Mouse (Mus musculus): ENCODE data around the gene Amh. TPM values are rescaled to one million over a fixed set of nuclear protein-coding genes. Genes with fewer than 3 reads are reported as not detected.

The Amh gene
- total and polyA plus RNA-seq, 3 experiments = 0.27 to 1.8 (median 1.6) TPM

DNA sequence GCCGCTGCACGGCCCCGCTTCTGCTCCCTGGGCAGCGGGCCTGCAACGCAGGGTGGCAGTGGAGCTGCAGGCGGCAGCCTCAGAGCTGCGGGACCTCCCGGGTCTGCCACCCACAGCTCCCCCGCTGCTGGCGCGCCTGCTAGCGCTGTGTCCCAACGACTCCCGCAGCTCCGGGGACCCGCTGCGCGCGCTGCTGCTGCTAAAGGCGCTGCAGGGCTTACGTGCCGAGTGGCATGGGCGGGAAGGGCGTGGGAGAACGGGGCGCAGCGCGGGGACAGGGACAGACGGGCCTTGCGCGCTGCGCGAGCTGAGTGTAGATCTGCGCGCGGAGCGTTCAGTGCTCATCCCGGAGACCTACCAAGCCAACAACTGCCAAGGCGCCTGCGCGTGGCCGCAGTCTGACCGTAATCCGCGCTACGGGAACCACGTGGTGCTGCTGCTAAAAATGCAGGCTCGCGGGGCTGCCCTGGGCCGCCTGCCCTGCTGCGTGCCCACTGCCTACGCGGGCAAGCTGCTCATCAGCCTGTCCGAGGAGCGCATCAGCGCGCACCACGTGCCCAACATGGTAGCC, 2.1 kb downstream of the Amh start:
- peak overlapping the region; percentile 23; the same call in 1 of the 2 replicates for H3K4me3 ChIP-seq (ENCODE audit: low read depth, low read length)
- ATAC-seq (ENCODE audit: extremely low read depth, insufficient number of reproducible peaks, low FRiP score, poor library complexity, severe bottlenecking) (no peak), DNase-seq (ENCODE audit: low spot score) (no peak)
- peaks cover 14% of the 10 kb centered on the region for H3K9me3 ChIP-seq (replicated peaks)
- peaks cover 26% of the 10 kb centered on the region; the same call in 1 of the 2 replicates for H3K27me3 ChIP-seq (ENCODE audit: insufficient read depth, low read length)
- peaks cover 61% of the 10 kb centered on the region for H3K36me3 ChIP-seq (replicated peaks)
- no peak for TF ChIP-seq CTCF (IDR thresholded peaks at IDR 0.05; ENCODE audit: low read depth, low read length)
- no peak for TF ChIP-seq TAL1 (conservative IDR thresholded peaks at IDR 0.05; ENCODE audit: low read depth, low read length)
- TF ChIP-seq GATA1 (IDR thresholded peaks at IDR 0.05; ENCODE audit: borderline replicate concordance, low read length) = no peak
- no peak for TF ChIP-seq POLR2AphosphoS5 (IDR thresholded peaks at IDR 0.05; ENCODE audit: insufficient replicate concordance, low read depth, low read length)
- no peak for TF ChIP-seq GATA2 (IDR thresholded peaks at IDR 0.05; ENCODE audit: borderline replicate concordance, low read depth, low read length)
- H3K4me1 ChIP-seq (ENCODE audit: insufficient read depth, low read depth, low read length) = peaks cover 61% of the 10 kb centered on the region

DNA sequence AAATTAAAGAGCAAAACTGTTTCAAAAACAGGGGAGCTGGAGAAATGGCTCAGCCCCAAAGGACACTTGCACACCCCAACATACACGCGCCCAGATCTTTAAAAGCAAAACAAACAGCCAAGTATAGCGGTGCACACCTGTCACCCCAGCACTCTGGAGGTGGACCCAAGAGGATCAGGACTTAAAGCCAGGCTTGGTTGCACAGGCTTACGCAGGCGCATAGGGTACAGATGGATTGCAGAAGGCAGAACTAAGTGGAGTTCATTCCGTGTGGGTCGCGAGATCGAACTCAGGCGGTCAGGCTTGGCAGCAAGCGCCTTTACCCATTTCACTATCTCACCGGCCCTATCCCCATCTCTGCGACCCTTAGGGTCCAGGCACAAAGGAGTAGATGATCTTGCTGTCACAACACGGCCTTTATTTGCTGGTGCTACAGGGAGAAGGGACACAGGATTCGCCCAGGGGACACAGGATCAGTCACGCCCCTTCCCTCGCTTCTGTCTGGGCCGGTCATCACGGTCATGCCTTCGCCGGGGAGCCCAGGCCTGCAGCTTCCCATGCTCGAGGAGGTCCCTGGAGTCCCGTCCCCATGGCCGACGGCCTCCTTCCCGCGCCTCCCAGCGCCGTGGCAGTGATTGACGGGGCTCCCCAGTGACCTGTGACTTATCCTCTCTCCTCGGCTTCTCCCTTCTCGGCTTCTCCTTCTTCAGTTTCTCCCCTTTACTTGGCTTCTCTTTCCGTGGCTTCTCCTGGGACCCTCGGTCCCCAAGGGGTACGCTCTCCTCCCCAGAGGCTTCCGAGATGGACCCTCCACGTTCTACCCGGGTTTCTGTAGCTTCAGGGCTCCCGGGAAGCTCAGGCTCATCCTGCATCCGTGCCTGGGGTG, 3.3 kb downstream of the Amh start:
- peaks cover 34% of the 10 kb centered on the region for H3K27me3 ChIP-seq (ENCODE audit: insufficient read depth, low read length)
- no peak for DNase-seq (ENCODE audit: low spot score)
- peaks cover 16% of the 10 kb centered on the region for H3K9me3 ChIP-seq (replicated peaks)
- H3K4me3 ChIP-seq (ENCODE audit: low read depth, low read length) = no peak overlapping the region
- peaks cover 49% of the 10 kb centered on the region for H3K36me3 ChIP-seq (replicated peaks)
- ATAC-seq (ENCODE audit: extremely low read depth, insufficient number of reproducible peaks, low FRiP score, poor library complexity, severe bottlenecking) = no peak
- TF ChIP-seq POLR2AphosphoS5 (IDR thresholded peaks at IDR 0.05; ENCODE audit: insufficient replicate concordance, low read depth, low read length) (no peak), GATA1 (IDR thresholded peaks at IDR 0.05; ENCODE audit: borderline replicate concordance, low read length) (no peak), GATA2 (IDR thresholded peaks at IDR 0.05; ENCODE audit: borderline replicate concordance, low read depth, low read length) (no peak), CTCF (IDR thresholded peaks at IDR 0.05; ENCODE audit: low read depth, low read length) (no peak), TAL1 (conservative IDR thresholded peaks at IDR 0.05; ENCODE audit: low read depth, low read length) (no peak)
- H3K4me1 ChIP-seq (ENCODE audit: insufficient read depth, low read depth, low read length) = peaks cover 49% of the 10 kb centered on the region

DNA sequence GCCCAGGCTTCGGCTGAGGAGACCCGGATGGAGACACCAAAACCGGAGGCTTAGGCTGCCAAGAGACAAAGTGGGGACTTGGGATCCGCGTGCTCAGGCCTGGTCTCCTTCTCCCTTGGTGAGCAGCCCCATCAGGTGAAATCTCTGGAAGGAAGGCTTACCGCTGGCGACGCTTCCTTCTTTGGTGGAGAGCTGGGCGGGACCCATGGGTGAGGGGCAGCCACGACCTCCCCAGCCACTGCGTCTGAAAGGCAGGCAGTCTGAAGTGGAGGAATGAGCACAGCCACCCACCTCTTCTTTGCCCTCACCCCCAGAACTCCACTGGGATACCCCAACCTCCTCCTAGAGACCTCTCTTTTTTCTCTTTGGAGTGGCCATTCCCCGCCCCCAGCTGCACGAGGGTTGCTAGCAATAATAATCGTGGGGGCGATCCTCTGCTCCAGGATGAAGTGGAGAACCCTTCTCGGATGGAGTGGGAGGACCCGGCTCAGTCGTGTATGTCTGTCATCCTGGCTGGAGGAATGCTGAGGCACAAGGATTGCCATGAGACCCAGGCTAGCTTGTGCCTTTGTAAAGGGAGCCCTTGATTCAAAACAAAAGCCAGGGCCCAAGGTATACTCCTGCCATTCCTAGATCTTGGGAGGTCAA, 4.1 kb downstream of the Amh start:
- peaks cover 43% of the 10 kb centered on the region for H3K4me1 ChIP-seq (ENCODE audit: insufficient read depth, low read depth, low read length)
- no peak overlapping the region for H3K4me3 ChIP-seq (ENCODE audit: low read depth, low read length)
- peaks cover 19% of the 10 kb centered on the region for H3K9me3 ChIP-seq (replicated peaks)
- peaks cover 41% of the 10 kb centered on the region for H3K36me3 ChIP-seq (replicated peaks)
- no peak for DNase-seq (ENCODE audit: low spot score)
- ATAC-seq (ENCODE audit: extremely low read depth, insufficient number of reproducible peaks, low FRiP score, poor library complexity, severe bottlenecking) = no peak
- H3K27me3 ChIP-seq (ENCODE audit: insufficient read depth, low read length) = peaks cover 38% of the 10 kb centered on the region
- TF ChIP-seq TAL1 (conservative IDR thresholded peaks at IDR 0.05; ENCODE audit: low read depth, low read length) (no peak), GATA1 (IDR thresholded peaks at IDR 0.05; ENCODE audit: borderline replicate concordance, low read length) (no peak), GATA2 (IDR thresholded peaks at IDR 0.05; ENCODE audit: borderline replicate concordance, low read depth, low read length) (no peak), CTCF (IDR thresholded peaks at IDR 0.05; ENCODE audit: low read depth, low read length) (no peak), POLR2AphosphoS5 (IDR thresholded peaks at IDR 0.05; ENCODE audit: insufficient replicate concordance, low read depth, low read length) (no peak)

DNA sequence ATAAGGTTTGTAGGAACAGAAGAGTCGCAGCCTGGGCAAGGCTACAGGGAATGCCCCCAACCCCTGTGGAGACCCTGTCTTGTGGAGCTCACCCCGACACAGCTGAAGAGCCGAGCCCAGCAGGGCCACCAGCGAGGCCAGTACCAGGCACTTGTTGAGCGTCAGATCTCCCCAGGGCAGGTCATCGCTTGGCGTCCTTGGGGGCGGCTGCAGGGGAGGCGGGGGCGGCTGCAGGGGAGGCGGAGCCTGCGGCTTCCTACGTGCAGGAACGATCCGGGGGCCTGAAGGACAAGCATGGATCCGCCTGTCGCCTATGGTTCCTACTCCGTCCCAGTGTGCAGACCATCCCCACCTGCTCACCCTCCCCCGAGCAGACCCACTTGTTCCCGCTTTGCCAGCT, 5.0 kb downstream of the Amh start:
- peak overlapping the region; percentile 55; the same call in 1 of the 2 replicates for H3K4me3 ChIP-seq (ENCODE audit: low read depth, low read length)
- H3K36me3 ChIP-seq (replicated peaks) = peaks cover 31% of the 10 kb centered on the region
- DNase-seq (ENCODE audit: low spot score) (no peak), ATAC-seq (ENCODE audit: extremely low read depth, insufficient number of reproducible peaks, low FRiP score, poor library complexity, severe bottlenecking) (no peak)
- peaks cover 40% of the 10 kb centered on the region for H3K4me1 ChIP-seq (ENCODE audit: insufficient read depth, low read depth, low read length)
- H3K9me3 ChIP-seq (replicated peaks) = peaks cover 25% of the 10 kb centered on the region
- H3K27me3 ChIP-seq (ENCODE audit: insufficient read depth, low read length) = peaks cover 40% of the 10 kb centered on the region
- TF ChIP-seq GATA2 (IDR thresholded peaks at IDR 0.05; ENCODE audit: borderline replicate concordance, low read depth, low read length) (no peak), CTCF (IDR thresholded peaks at IDR 0.05; ENCODE audit: low read depth, low read length) (no peak), POLR2AphosphoS5 (IDR thresholded peaks at IDR 0.05; ENCODE audit: insufficient replicate concordance, low read depth, low read length) (no peak), GATA1 (IDR thresholded peaks at IDR 0.05; ENCODE audit: borderline replicate concordance, low read length) (no peak), TAL1 (conservative IDR thresholded peaks at IDR 0.05; ENCODE audit: low read depth, low read length) (no peak)

DNA sequence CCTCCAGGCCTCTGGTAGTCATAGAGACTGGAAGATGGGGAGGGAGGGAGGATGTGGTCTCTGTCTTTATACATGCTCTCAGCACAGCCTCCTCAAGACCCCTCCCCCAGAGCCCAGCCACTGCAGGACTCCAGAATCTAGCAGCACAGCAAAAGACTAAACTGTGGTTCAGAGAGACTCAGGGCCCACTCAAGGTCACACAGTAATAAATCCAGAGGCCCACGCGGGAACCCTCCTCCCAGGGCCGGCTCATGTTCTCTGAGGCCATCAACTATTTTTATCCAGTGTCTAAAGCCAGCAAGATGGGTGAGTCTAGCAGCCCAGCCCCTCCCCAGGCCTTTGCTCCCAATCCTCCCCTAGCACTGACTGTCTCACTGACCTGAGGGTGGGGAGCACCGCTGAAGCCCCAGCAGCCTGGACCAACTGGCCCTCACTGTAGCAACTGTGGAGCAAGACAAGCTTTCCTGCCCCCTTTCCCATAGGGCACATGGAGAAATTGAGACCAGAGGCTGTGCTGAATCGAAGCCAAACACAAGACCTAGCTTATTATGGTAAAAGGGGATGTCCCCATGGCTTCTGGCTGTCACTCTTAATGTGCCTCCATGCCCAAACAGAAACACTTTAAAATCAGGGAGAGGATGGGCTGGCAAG, 7.5 kb downstream of the Amh start:
- Histone ChIP-seq H3K27me3 (ENCODE audit: insufficient read depth, low read length) (peaks cover 40% of the 10 kb centered on the region), H3K4me1 (ENCODE audit: insufficient read depth, low read depth, low read length) (peaks cover 26% of the 10 kb centered on the region), H3K36me3 (replicated peaks) (peaks cover 8% of the 10 kb centered on the region), H3K9me3 (replicated peaks) (peaks cover 11% of the 10 kb centered on the region), H3K4me3 (ENCODE audit: low read depth, low read length) (no peak overlapping the region)
- no peak for ATAC-seq (ENCODE audit: extremely low read depth, insufficient number of reproducible peaks, low FRiP score, poor library complexity, severe bottlenecking)
- no peak for DNase-seq (ENCODE audit: low spot score)
- TF ChIP-seq CTCF (IDR thresholded peaks at IDR 0.05; ENCODE audit: low read depth, low read length) = no peak
- no peak for TF ChIP-seq TAL1 (conservative IDR thresholded peaks at IDR 0.05; ENCODE audit: low read depth, low read length)
- TF ChIP-seq POLR2AphosphoS5 (IDR thresholded peaks at IDR 0.05; ENCODE audit: insufficient replicate concordance, low read depth, low read length) = no peak
- no peak for TF ChIP-seq GATA1 (IDR thresholded peaks at IDR 0.05; ENCODE audit: borderline replicate concordance, low read length)
- no peak for TF ChIP-seq GATA2 (IDR thresholded peaks at IDR 0.05; ENCODE audit: borderline replicate concordance, low read depth, low read length)
